Mouse (Mus musculus) regulatory T cell (primary cell): ENCODE results near the gene Polr3g.
"Not testable (repeated sequence)": the region's sequence is repeated elsewhere in the genome, so short reads cannot be mapped to it uniquely, and the experiment has no call there.

Experiments
- in situ Hi-C: fragments of 300-600 bp; cut with MboI, MseI; formaldehyde crosslinking; loops from one replicate; pipeline ENCODE4 v1.15.1; 2025; ENCODE audit warnings: high pct_unique_total_duplicates

The Polr3g gene

GRCm38 (mm10) chr13:81630566-81630965 is 80.2 kb downstream of the Polr3g start:
- in situ Hi-C loops = loop anchor here (5.0 kb wide), 1 partner anchor 193 kb away; no protein-coding TSS in a partner anchor

- in situ Hi-C loops = no loop called here
These were observed 81.4 kb downstream of the Polr3g start for GRCm38 (mm10) chr13:81629395-81629794.

GRCm38 (mm10) chr13:81628631-81629190 is 82.1 kb downstream of the Polr3g start:
- in situ Hi-C loops = no loop called here

GRCm38 (mm10) chr13:81627861-81628260 is 83.0 kb downstream of the Polr3g start:
- in situ Hi-C loops = not testable (repeated sequence)
